Mouse (Mus musculus): ENCODE results near the gene Slc48a1. TPM values are rescaled to one million over a fixed set of nuclear protein-coding genes. Genes with fewer than 3 reads are reported as not detected.

Slc48a1 gene
- polyA plus RNA-seq, 1 experiment from 2014 or later: 81.9 TPM

GRCm38 (mm10) chr15:97793386-97794153, 15.2 kb downstream of the Slc48a1 start:
- WGBS: 85% methylated on average over 18 of the region's 18 CpGs
- H3K36me3 ChIP-seq (ENCODE audit: insufficient read depth, low read length): peaks cover 65% of the 10 kb centered on the region

DNA sequence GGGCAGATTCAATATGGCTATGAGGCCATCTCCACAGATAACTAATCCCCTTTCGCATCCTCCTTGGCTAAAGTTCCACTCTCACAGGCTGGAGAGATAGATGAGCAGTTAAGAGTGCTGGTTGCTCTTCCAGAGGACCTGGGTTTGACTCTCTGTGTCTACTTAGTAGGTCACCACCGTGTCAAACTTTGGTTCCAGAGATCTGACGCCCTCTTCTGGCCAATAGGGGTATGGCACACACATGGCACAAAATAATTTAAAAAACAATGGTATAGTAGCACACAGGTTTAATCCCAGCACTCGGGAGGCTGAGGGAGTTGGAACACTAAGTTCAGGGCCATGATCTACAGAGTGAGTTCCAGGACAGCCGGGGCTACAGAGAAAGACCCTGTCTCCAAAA, 15.9 kb downstream of the Slc48a1 start:
- ATAC-seq (ENCODE audit: low FRiP score, low TSS enrichment): no peak
- peaks cover 70% of the 10 kb centered on the region for H3K36me3 ChIP-seq (ENCODE audit: insufficient read depth, low read length)

More at GRCm38 (mm10) chr15:97793386-97794153, 15.2 kb downstream of the Slc48a1 start:
- Histone ChIP-seq H3K27me3 (ENCODE audit: insufficient read depth, low read length) (no peaks in the 10 kb centered on the region), H3K4me1 (ENCODE audit: insufficient read depth, low read length) (0 out of 2 replicates have a peak, but pooled peaks cover 5% of the 10 kb centered on the region), H3K9ac (replicated peaks; ENCODE audit: low read length) (no peak overlapping the region), H3K4me2 (replicated peaks; ENCODE audit: low read depth, low read length) (no peak overlapping the region), H3K27ac (ENCODE audit: low read length) (no peak overlapping the region), H3K9me3 (ENCODE audit: low read length) (no peaks in the 10 kb centered on the region), H3K4me3 (ENCODE audit: low read length) (no peak overlapping the region)
- no peak for ATAC-seq (ENCODE audit: low FRiP score, low TSS enrichment)

GRCm38 (mm10) chr15:97795559-97796235, 17.4 kb downstream of the Slc48a1 start:
- Histone ChIP-seq H3K9me3 (ENCODE audit: low read length) (no peaks in the 10 kb centered on the region), H3K27me3 (ENCODE audit: insufficient read depth, low read length) (no peaks in the 10 kb centered on the region), H3K4me3 (ENCODE audit: low read length) (no peak overlapping the region), H3K4me1 (ENCODE audit: insufficient read depth, low read length) (no peaks in the 10 kb centered on the region), H3K9ac (replicated peaks; ENCODE audit: low read length) (no peak overlapping the region), H3K27ac (ENCODE audit: low read length) (no peak overlapping the region), H3K36me3 (ENCODE audit: insufficient read depth, low read length) (peaks cover 82% of the 10 kb centered on the region), H3K4me2 (replicated peaks; ENCODE audit: low read depth, low read length) (no peak overlapping the region)
- WGBS: 94% methylated on average over 10 of the region's 10 CpGs
- ATAC-seq (ENCODE audit: low FRiP score, low TSS enrichment): no peak

More for the DNA sequence above, 15.9 kb downstream of the Slc48a1 start:
- H3K4me2 ChIP-seq (replicated peaks; ENCODE audit: low read depth, low read length): no peak overlapping the region
- H3K9ac ChIP-seq (replicated peaks; ENCODE audit: low read length): no peak overlapping the region
- no peaks in the 10 kb centered on the region for H3K4me1 ChIP-seq (ENCODE audit: insufficient read depth, low read length)
- no peak overlapping the region for H3K27ac ChIP-seq (ENCODE audit: low read length)
- no peaks in the 10 kb centered on the region for H3K9me3 ChIP-seq (ENCODE audit: low read length)
- no peak overlapping the region for H3K4me3 ChIP-seq (ENCODE audit: low read length)
- 72% methylated on average over 5 of the region's 5 CpGs for WGBS
- H3K27me3 ChIP-seq (ENCODE audit: insufficient read depth, low read length): no peaks in the 10 kb centered on the region

DNA sequence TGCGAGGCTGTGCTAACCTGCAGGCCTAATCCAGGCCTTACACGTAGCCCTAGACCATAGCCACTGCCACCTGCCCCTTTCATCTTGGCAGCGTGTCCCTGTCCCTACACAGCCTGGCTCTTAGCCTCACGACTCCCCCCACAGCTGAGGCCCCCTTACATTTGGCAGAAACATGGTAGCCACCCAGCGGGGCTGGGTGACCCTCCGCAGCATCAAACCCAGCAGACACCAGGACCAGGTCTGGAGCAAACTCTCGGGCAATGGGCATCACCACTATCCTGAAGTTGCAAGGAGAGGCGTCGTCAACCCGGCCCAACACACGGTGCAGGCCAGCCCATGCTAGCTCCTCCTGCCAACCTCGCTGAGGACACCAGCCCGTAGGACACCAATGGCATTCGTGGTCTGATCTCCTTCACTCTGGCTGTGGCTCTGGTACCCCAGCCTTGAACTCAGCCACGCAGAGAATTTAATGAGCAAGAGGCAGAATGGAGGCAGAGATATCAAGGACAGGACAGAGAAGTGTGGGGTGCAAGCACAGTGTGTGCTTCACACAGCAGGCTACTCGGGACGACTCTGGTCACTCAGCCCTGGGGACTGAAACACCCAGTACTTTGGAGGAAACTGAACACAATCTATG, 18.5 kb downstream of the Slc48a1 start:
- Histone ChIP-seq H3K9ac (replicated peaks; ENCODE audit: low read length) (no peak overlapping the region), H3K4me2 (replicated peaks; ENCODE audit: low read depth, low read length) (no peak overlapping the region), H3K36me3 (ENCODE audit: insufficient read depth, low read length) (peaks cover 82% of the 10 kb centered on the region), H3K27me3 (ENCODE audit: insufficient read depth, low read length) (no peaks in the 10 kb centered on the region), H3K9me3 (ENCODE audit: low read length) (no peaks in the 10 kb centered on the region), H3K4me3 (ENCODE audit: low read length) (no peak overlapping the region), H3K4me1 (ENCODE audit: insufficient read depth, low read length) (no peaks in the 10 kb centered on the region), H3K27ac (ENCODE audit: low read length) (no peak overlapping the region)
- ATAC-seq (ENCODE audit: low FRiP score, low TSS enrichment): no peak
- 94% methylated on average over 17 of the region's 17 CpGs for WGBS

DNA sequence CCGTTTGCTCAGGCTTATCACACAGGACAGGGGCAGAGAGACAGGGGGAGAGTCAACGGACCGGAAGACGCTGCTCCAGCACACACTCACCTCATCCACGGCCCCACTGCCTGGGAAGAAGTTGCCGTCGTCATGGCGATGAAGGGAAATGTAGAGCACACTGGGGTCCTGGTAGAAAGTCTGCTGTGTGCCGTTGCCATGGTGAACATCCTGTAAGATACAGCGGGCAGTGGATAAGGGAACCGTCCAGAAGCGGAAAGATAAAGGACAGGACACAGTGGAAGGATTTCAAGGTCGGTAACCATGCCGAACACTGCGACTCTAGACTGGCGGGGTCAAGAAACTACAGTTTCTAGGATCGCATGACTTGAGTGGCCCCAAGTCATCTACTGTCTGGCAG, 19.8 kb downstream of the Slc48a1 start:
- Histone ChIP-seq H3K9ac (replicated peaks; ENCODE audit: low read length) (no peak overlapping the region), H3K27ac (ENCODE audit: low read length) (no peak overlapping the region), H3K36me3 (ENCODE audit: insufficient read depth, low read length) (peaks cover 76% of the 10 kb centered on the region), H3K4me2 (replicated peaks; ENCODE audit: low read depth, low read length) (no peak overlapping the region), H3K4me3 (ENCODE audit: low read length) (no peak overlapping the region), H3K27me3 (ENCODE audit: insufficient read depth, low read length) (no peaks in the 10 kb centered on the region), H3K4me1 (ENCODE audit: insufficient read depth, low read length) (no peaks in the 10 kb centered on the region), H3K9me3 (ENCODE audit: low read length) (no peaks in the 10 kb centered on the region)
- WGBS: 68% methylated on average over 17 of the region's 17 CpGs
- ATAC-seq (ENCODE audit: low FRiP score, low TSS enrichment): no peak

DNA sequence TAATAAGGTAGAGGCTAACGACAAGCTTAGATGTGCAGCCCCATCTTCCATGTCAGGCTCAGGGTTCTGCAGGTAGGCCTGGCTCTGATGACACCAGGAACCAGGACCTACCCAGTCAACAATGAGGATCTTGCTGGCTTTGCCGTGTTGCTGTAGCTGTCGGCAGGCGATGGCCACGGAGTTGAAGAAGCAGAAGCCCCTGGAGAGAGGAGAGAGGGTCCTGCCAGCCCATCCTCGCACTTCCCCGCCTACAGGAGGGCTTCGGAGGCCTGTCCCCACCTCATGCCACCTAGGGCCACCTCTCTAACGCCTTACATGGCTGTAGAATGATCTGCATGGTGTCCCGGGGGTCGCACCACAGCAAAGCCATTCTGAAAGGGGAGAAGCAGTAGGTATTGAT, 21.1 kb downstream of the Slc48a1 start:
- Histone ChIP-seq H3K27ac (ENCODE audit: low read length) (no peak overlapping the region), H3K36me3 (ENCODE audit: insufficient read depth, low read length) (peaks cover 63% of the 10 kb centered on the region), H3K4me2 (replicated peaks; ENCODE audit: low read depth, low read length) (no peak overlapping the region), H3K9ac (replicated peaks; ENCODE audit: low read length) (no peak overlapping the region), H3K27me3 (ENCODE audit: insufficient read depth, low read length) (no peaks in the 10 kb centered on the region), H3K4me1 (ENCODE audit: insufficient read depth, low read length) (no peaks in the 10 kb centered on the region), H3K4me3 (ENCODE audit: low read length) (no peak overlapping the region), H3K9me3 (ENCODE audit: low read length) (no peaks in the 10 kb centered on the region)
- ATAC-seq (ENCODE audit: low FRiP score, low TSS enrichment): no peak
- WGBS: 91% methylated on average over 11 of the region's 11 CpGs

- Histone ChIP-seq H3K27ac (ENCODE audit: low read length) (no peak overlapping the region), H3K9me3 (ENCODE audit: low read length) (no peaks in the 10 kb centered on the region), H3K4me3 (ENCODE audit: low read length) (no peak overlapping the region), H3K36me3 (ENCODE audit: insufficient read depth, low read length) (peaks cover 54% of the 10 kb centered on the region), H3K27me3 (ENCODE audit: insufficient read depth, low read length) (no peaks in the 10 kb centered on the region), H3K4me1 (ENCODE audit: insufficient read depth, low read length) (no peaks in the 10 kb centered on the region), H3K4me2 (replicated peaks; ENCODE audit: low read depth, low read length) (no peak overlapping the region), H3K9ac (replicated peaks; ENCODE audit: low read length) (no peak overlapping the region)
- ATAC-seq (ENCODE audit: low FRiP score, low TSS enrichment): no peak
- 84% methylated on average over 13 of the region's 13 CpGs for WGBS
These were observed 22.5 kb downstream of the Slc48a1 start for GRCm38 (mm10) chr15:97800853-97801252.

DNA sequence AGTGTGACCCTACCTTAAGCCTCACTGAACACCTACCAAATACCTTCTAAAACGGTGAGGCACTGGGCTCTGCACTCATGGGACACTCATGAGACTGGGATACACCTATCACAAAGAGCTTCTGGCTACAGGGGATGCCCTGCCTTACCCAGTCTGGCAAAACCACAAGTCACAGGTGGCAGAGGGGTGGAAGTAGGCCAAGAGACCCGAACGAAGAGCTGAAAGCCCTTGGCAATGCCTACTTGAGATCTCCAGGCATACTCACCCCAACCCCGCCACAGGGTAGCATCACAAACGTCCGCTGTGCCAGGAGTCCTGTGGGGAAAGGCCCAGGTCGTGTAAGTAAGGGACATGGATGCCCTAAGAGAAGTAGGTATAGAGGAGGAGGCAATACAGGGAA, 23.5 kb downstream of the Slc48a1 start:
- 92% methylated on average over 7 of the region's 7 CpGs for WGBS
- Histone ChIP-seq H3K4me3 (ENCODE audit: low read length) (no peak overlapping the region), H3K9ac (replicated peaks; ENCODE audit: low read length) (no peak overlapping the region), H3K27me3 (ENCODE audit: insufficient read depth, low read length) (no peaks in the 10 kb centered on the region), H3K4me1 (ENCODE audit: insufficient read depth, low read length) (no peaks in the 10 kb centered on the region), H3K9me3 (ENCODE audit: low read length) (no peaks in the 10 kb centered on the region), H3K4me2 (replicated peaks; ENCODE audit: low read depth, low read length) (no peak overlapping the region), H3K27ac (ENCODE audit: low read length) (no peak overlapping the region), H3K36me3 (ENCODE audit: insufficient read depth, low read length) (peaks cover 55% of the 10 kb centered on the region)
- ATAC-seq (ENCODE audit: low FRiP score, low TSS enrichment): no peak

- H3K9ac ChIP-seq (replicated peaks; ENCODE audit: low read length): no peak overlapping the region
- ATAC-seq (ENCODE audit: low FRiP score, low TSS enrichment): peak; percentile 39; the same call in 1 of the 2 replicates
- peak overlapping the region; percentile 14; the same call in 1 of the 2 replicates for H3K4me3 ChIP-seq (ENCODE audit: low read length)
- no peak overlapping the region for H3K27ac ChIP-seq (ENCODE audit: low read length)
- no peaks in the 10 kb centered on the region for H3K27me3 ChIP-seq (ENCODE audit: insufficient read depth, low read length)
- peaks cover 55% of the 10 kb centered on the region for H3K36me3 ChIP-seq (ENCODE audit: insufficient read depth, low read length)
- WGBS: 29% methylated on average over 13 of the region's 13 CpGs
- no peaks in the 10 kb centered on the region for H3K9me3 ChIP-seq (ENCODE audit: low read length)
- no peaks in the 10 kb centered on the region for H3K4me1 ChIP-seq (ENCODE audit: insufficient read depth, low read length)
- H3K4me2 ChIP-seq (replicated peaks; ENCODE audit: low read depth, low read length): peak overlapping the region; percentile 42
These were observed 24.3 kb downstream of the Slc48a1 start for GRCm38 (mm10) chr15:97802575-97802974.

Measured in kidney, embryonic 16.5 days (tissue).